Mouse (Mus musculus) limb, embryonic 14.5 days (tissue): ENCODE results near the gene Pnpla2. TPM values are rescaled to one million over a fixed set of nuclear protein-coding genes. Genes with fewer than 3 reads are reported as not detected.

Experiments used
- ATAC-seq: fragments of 200-750 bp; cut with Nextera tagmentation; 2 replicates; pipeline ENCODE4 v1.8.0; 2017; ENCODE audit warnings: low read depth, moderate number of reproducible peaks, moderate TSS enrichment; ENCODE audit not compliant: low FRiP score
- DNase-seq: peaks from one replicate; pipeline ENCODE4 v3.0.0-alpha.2; 2015; ENCODE audit warnings: low spot score
- H3K27ac ChIP-seq: fragments of 300-500 bp; sonication (generic); replicated peaks from 2 replicates; pipeline ENCODE4 v1.5.1; 2014; ENCODE audit warnings: low read depth, mild to moderate bottlenecking, low read length, moderate library complexity, mixed read lengths
- H3K27me3 ChIP-seq: fragments of 300-500 bp; sonication (generic); 2 replicates; pipeline ENCODE4 v1.6.1; 2014; ENCODE audit warnings: low read length, mixed read lengths; ENCODE audit not compliant: control insufficient read depth, insufficient read depth
- H3K36me3 ChIP-seq: fragments of 300-500 bp; sonication (generic); 2 replicates; pipeline ENCODE4 v1.6.1; 2014; ENCODE audit warnings: mild to moderate bottlenecking, low read length, moderate library complexity, mixed read lengths; ENCODE audit not compliant: control insufficient read depth, insufficient read depth
- H3K4me1 ChIP-seq: fragments of 300-500 bp; sonication (generic); 2 replicates; pipeline ENCODE4 v1.6.1; 2014; ENCODE audit warnings: antibody characterized with exemption, low read length, mixed read lengths; ENCODE audit not compliant: control insufficient read depth, insufficient read depth
- H3K4me2 ChIP-seq: fragments of 300-500 bp; sonication (generic); replicated peaks from 2 replicates; pipeline ENCODE4 v1.6.1; 2014; ENCODE audit warnings: low read depth, mild to moderate bottlenecking, low read length, moderate library complexity; ENCODE audit not compliant: severe bottlenecking
- H3K4me3 ChIP-seq: fragments of 300-500 bp; sonication (generic); replicated peaks from 2 replicates; pipeline ENCODE4 v1.5.1; 2014; ENCODE audit warnings: low read length
- H3K9ac ChIP-seq: fragments of 300-500 bp; sonication (generic); 2 replicates; pipeline ENCODE4 v1.6.1; 2014; ENCODE audit warnings: mild to moderate bottlenecking, low read depth, low read length, moderate library complexity; ENCODE audit not compliant: severe bottlenecking
- H3K9me3 ChIP-seq: fragments of 300-500 bp; sonication (generic); 2 replicates; pipeline ENCODE4 v1.6.1; 2016; ENCODE audit warnings: low read length; ENCODE audit not compliant: control insufficient read depth
- POLR2A ChIP-seq: fragments of 200-500 bp; IDR thresholded peaks from 2 replicates; pipeline ENCODE4 v1.8.0; 2012; ENCODE audit warnings: inconsistent platforms, mild to moderate bottlenecking, moderate library complexity, borderline replicate concordance; ENCODE audit not compliant: insufficient read depth, insufficient read length; ENCODE audit errors: extremely low read depth
- WGBS: fragments of 180-500 bp; shearing (Covaris S2); extraction: QIAGEN DNeasy Blood & Tissue Kit; methylation state at CpG from one replicate; pipeline ENCODE4 v1.1.7; 2014; 5-methylcytosine and 5-hydroxymethylcytosine counted together
- polyA plus RNA-seq, 2 experiments: library from polyadenylated mRNA; depleted of rRNA in 1 of 2; stranded (reverse) in 1 of 2; unstranded in 1 of 2; fragments of >200 nt; fragmentation: Nextera tagmentation in 1 of 2; extraction: Ambion mirVana in 1 of 2; gene quantifications; 2 replicates each; pipeline versions ENCODE4 v1.2.1 to v1.2.3; 2012 to 2014

Gene Pnpla2
- polyA plus RNA-seq, 2 experiments: 14.5 to 14.8 TPM

- Histone ChIP-seq H3K4me2 (no peak overlapping the region), H3K9ac (no peak overlapping the region), H3K4me3 (no peak overlapping the region), H3K4me1 (peaks cover 35% of the 10 kb centered on the region), H3K27ac (no peak overlapping the region), H3K27me3 (no peaks in the 10 kb centered on the region), H3K36me3 (peaks cover 23% of the 10 kb centered on the region), H3K9me3 (no peaks in the 10 kb centered on the region)
- DNase-seq: no peak
- ATAC-seq: no peak
- 94% methylated on average over 10 of the region's 10 CpGs for WGBS
- no peak for TF ChIP-seq POLR2A
Measured at GRCm38 (mm10) chr7:141439140-141439679, 15.8 kb upstream of the Pnpla2 start.

- WGBS: 93% methylated on average over 11 of the region's 11 CpGs
- no peak overlapping the region for H3K9ac ChIP-seq
- no peak overlapping the region for H3K4me2 ChIP-seq
- peaks cover 34% of the 10 kb centered on the region for H3K4me1 ChIP-seq
- DNase-seq: no peak
- no peak for TF ChIP-seq POLR2A
- no peaks in the 10 kb centered on the region for H3K9me3 ChIP-seq
- no peak for ATAC-seq
- H3K4me3 ChIP-seq: no peak overlapping the region
- peaks cover 23% of the 10 kb centered on the region for H3K36me3 ChIP-seq
- H3K27ac ChIP-seq: no peak overlapping the region
- H3K27me3 ChIP-seq: no peaks in the 10 kb centered on the region
Measured at GRCm38 (mm10) chr7:141439811-141440210, 15.2 kb upstream of the Pnpla2 start.

DNA sequence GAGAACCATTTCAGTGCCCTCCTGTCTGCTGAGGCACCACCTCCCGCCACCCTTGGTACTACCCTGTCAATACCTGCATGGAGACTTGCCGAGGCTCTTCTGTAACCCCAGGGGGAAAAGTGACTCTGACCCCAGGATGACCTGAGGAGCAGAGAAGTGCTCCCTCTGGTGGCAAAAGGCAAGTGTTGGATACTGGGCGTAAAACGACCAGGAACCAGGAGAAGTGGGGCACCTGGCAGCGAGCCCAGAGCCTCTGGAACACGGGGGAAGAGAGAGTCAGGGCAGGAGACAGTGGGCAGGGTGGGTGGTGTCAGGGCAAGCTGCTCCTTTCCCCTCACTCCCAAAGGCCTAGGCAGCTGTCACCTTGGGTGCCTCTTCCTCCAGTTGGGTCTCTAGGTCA, 14.4 kb upstream of the Pnpla2 start:
- DNase-seq: peak; percentile 47

DNA sequence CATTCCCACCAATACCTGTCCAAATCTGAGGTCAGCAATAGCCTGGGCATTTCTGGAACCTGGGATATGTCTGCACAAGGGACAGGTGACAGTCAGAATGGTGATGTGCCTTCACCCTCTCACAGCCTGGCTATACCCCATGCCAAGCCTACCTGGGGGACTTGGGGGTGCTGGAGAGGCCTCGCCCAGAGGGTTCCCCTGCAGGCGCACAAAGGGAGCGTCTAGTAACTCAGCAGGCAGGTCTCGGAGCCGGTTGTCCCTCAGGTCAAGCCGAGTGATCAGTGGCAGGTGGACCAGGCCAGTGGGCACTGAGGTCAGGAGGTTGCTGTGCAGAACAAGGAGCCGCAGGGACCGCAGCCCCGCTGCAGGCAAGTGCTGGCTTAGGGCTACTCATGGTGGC, 13.5 kb upstream of the Pnpla2 start:
- peaks cover 23% of the 10 kb centered on the region for H3K36me3 ChIP-seq
- DNase-seq (no peak), ATAC-seq (no peak)
- H3K9ac ChIP-seq: no peak overlapping the region
- no peaks in the 10 kb centered on the region for H3K27me3 ChIP-seq
- no peak overlapping the region for H3K4me3 ChIP-seq
- peaks cover 25% of the 10 kb centered on the region for H3K4me1 ChIP-seq
- H3K27ac ChIP-seq: no peak overlapping the region
- no peak for TF ChIP-seq POLR2A
- no peak overlapping the region for H3K4me2 ChIP-seq
- no peaks in the 10 kb centered on the region for H3K9me3 ChIP-seq
- 91% methylated on average over 9 of the region's 9 CpGs for WGBS

More for the DNA sequence above, 14.4 kb upstream of the Pnpla2 start:
- no peak for TF ChIP-seq POLR2A
- H3K27ac ChIP-seq: no peak overlapping the region
- H3K27me3 ChIP-seq: no peaks in the 10 kb centered on the region
- H3K9me3 ChIP-seq: no peaks in the 10 kb centered on the region
- ATAC-seq: no peak
- WGBS: 28% methylated on average over 6 of the region's 6 CpGs
- H3K36me3 ChIP-seq: peaks cover 23% of the 10 kb centered on the region
- no peak overlapping the region for H3K4me3 ChIP-seq
- H3K9ac ChIP-seq: no peak overlapping the region
- peaks cover 31% of the 10 kb centered on the region for H3K4me1 ChIP-seq
- no peak overlapping the region for H3K4me2 ChIP-seq

GRCm38 (mm10) chr7:141442199-141442598, 12.8 kb upstream of the Pnpla2 start:
- WGBS: 87% methylated on average over 13 of the region's 13 CpGs
- ATAC-seq: no peak
- DNase-seq: no peak
- peak overlapping the region; percentile 45; the same call in 1 of the 2 replicates for H3K4me3 ChIP-seq
- peak overlapping the region; percentile 81; the same call in 1 of the 2 replicates for H3K4me2 ChIP-seq
- no peaks in the 10 kb centered on the region for H3K9me3 ChIP-seq
- no peak for TF ChIP-seq POLR2A
- no peaks in the 10 kb centered on the region for H3K27me3 ChIP-seq
- H3K27ac ChIP-seq: no peak overlapping the region
- H3K9ac ChIP-seq: peak overlapping the region; percentile 57; the same call in 1 of the 2 replicates
- H3K4me1 ChIP-seq: peaks cover 19% of the 10 kb centered on the region
- H3K36me3 ChIP-seq: peaks cover 23% of the 10 kb centered on the region
